Mouse (Mus musculus) small intestine, adult 2 months (tissue): Measurements from ENCODE around the gene Ece1. TPM values are rescaled to one million over a fixed set of nuclear protein-coding genes. Genes with fewer than 3 reads are reported as not detected.

Source experiments
- H3K27ac ChIP-seq: fragments of 200-500 bp; 2 replicates; pipeline ENCODE4 v1.5.1; 2012; ENCODE audit warnings: low read depth, low read length, control low read depth, inconsistent platforms; ENCODE audit not compliant: insufficient read depth
- H3K27me3 ChIP-seq: fragments of 200-500 bp; 2 replicates; pipeline ENCODE4 v1.6.1; 2012; ENCODE audit warnings: mild to moderate bottlenecking, moderate library complexity, low read length, inconsistent platforms; ENCODE audit not compliant: control insufficient read depth, insufficient read depth
- H3K36me3 ChIP-seq: fragments of 200-500 bp; 2 replicates; pipeline ENCODE4 v1.6.1; 2012; ENCODE audit warnings: mild to moderate bottlenecking, low read length, control low read depth, inconsistent platforms; ENCODE audit not compliant: control insufficient read depth, insufficient read depth
- H3K4me1 ChIP-seq: fragments of 200-500 bp; 2 replicates; pipeline ENCODE4 v1.6.1; 2012; ENCODE audit warnings: low read length, inconsistent platforms, mixed read lengths; ENCODE audit not compliant: control insufficient read depth, insufficient read depth, insufficient read length
- H3K4me3 ChIP-seq: fragments of 200-500 bp; 2 replicates; pipeline ENCODE4 v1.5.1; 2012; ENCODE audit warnings: low read depth, mild to moderate bottlenecking, control low read depth, inconsistent platforms, low read length, moderate library complexity
- CTCF ChIP-seq: fragments of 200-500 bp; IDR thresholded peaks from 2 replicates; pipeline ENCODE4 v1.5.1; 2012; ENCODE audit warnings: low read depth, mild to moderate bottlenecking, control low read depth, inconsistent platforms, low read length, moderate library complexity, mixed read lengths; ENCODE audit not compliant: insufficient replicate concordance, insufficient read length; ENCODE audit errors: extremely low read depth
- POLR2A ChIP-seq: fragments of 200-500 bp; IDR thresholded peaks from 2 replicates; pipeline ENCODE4 v1.6.1; 2012; ENCODE audit warnings: low read depth, mild to moderate bottlenecking, control low read depth, inconsistent platforms, low read length, moderate library complexity
- WGBS: fragments of 180-500 bp; shearing (Covaris S2); methylation state at CpG from one replicate; pipeline ENCODE4 v1.1.7; 2018; 5-methylcytosine and 5-hydroxymethylcytosine counted together
- polyA plus RNA-seq: library from polyadenylated mRNA; depleted of rRNA; stranded (reverse); fragments of >200 nt; gene quantifications from 2 replicates; pipeline ENCODE4 v1.2.3, GENCODE M21; 2012

Gene Ece1
- polyA plus RNA-seq, 1 experiment: 37.7 TPM

DNA sequence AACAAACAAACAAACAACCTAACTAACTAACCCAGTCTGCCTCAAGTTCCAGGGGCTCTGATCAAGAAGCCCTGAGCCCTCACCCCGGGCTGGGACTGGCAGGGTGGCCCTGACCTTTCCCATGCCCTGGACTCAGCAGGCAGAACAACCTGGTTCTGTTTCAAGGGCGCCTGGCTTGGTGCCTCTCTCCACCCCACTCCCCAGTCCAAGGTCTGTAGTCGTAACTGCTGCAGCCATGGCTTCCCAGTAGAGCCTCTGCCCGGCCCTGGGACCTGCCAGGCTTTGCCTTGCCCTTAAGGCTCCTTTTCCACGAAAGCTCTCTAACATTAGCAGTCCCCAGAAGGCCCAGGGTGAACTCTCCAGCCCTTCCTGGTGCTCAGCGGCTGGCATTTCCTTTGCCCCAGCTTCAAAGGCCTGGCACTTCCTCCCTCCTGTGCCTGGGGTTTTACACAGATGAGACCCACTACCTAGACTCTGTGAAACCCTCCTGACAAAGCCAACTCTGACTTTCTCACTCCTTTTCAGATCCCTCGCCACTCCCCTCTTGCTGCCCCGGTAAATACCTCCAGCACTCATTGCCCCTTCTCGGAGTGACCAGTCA, 6.2 kb upstream of the Ece1 start:
- H3K27ac ChIP-seq: peak overlapping the region; percentile 54
- TF ChIP-seq POLR2A: no peak
- TF ChIP-seq CTCF: no peak
- peaks cover 51% of the 10 kb centered on the region for H3K4me1 ChIP-seq
- WGBS: 40% methylated on average over 9 of the region's 9 CpGs
- no peaks in the 10 kb centered on the region for H3K36me3 ChIP-seq
- H3K27me3 ChIP-seq: no peaks in the 10 kb centered on the region
- H3K4me3 ChIP-seq: no peak overlapping the region

DNA sequence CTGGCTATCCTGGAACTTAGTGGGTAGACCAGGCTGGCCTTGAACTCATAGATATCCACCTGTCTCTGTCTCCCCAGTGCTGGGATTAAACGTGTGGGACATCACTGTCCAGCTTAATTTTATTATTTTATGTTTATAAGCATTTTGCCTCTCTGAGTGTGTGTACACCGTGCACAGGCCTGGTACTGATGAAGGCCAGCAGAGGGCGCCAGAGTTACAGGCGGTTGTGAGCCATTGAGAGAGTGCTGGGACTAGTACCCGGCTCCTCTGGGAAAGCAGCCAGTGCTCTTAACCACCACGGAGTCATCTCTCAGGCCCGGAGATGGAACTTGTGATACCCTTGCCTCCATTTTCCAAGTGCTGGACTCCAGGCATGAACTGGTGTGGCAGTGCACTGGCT, 4.9 kb upstream of the Ece1 start:
- no peak overlapping the region for H3K4me3 ChIP-seq
- H3K27ac ChIP-seq: no peak overlapping the region
- 49% methylated on average over 7 of the region's 7 CpGs for WGBS
- no peaks in the 10 kb centered on the region for H3K27me3 ChIP-seq
- no peaks in the 10 kb centered on the region for H3K36me3 ChIP-seq
- peaks cover 54% of the 10 kb centered on the region for H3K4me1 ChIP-seq
- no peak for TF ChIP-seq POLR2A
- peak; percentile 82 for TF ChIP-seq CTCF

- peak overlapping the region; percentile 67 for H3K27ac ChIP-seq
- H3K27me3 ChIP-seq: no peaks in the 10 kb centered on the region
- TF ChIP-seq CTCF: no peak
- H3K4me3 ChIP-seq: no peak overlapping the region
- 32% methylated on average over 2 of the region's 2 CpGs for WGBS
- peaks cover 57% of the 10 kb centered on the region for H3K4me1 ChIP-seq
- H3K36me3 ChIP-seq: no peaks in the 10 kb centered on the region
These were observed 3.7 kb upstream of the Ece1 start for GRCm38 (mm10) chr4:137858371-137858770.

DNA sequence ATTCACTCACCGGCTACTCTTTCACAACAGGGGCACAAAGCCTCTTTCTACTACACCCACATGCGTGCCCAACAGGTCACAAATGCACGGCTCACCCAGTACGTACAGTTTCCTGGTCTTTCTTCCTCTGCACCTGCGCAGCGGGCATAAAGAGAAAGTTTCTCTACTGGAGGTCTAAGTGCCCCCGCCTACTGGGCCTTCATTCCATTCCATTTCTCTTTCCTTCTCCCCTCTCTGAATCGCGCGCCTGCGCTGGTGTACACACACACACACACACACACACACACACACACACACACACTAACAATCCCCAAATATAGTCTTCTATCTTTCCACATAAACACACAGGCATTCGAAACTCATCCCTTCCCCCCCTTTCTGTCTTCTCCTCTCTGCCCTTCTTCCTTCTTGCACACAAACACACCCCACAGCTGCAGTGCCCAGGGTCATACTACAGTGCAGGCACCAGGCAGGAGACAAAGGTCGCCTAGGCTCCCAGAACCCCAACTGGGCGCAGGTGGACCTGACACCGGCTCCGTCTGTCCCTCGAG, 501 bp upstream of the Ece1 start:
- Histone ChIP-seq H3K4me1 (peaks cover 44% of the 10 kb centered on the region), H3K4me3 (peak overlapping the region; percentile 77), H3K27me3 (no peaks in the 10 kb centered on the region), H3K36me3 (no peaks in the 10 kb centered on the region), H3K27ac (peak overlapping the region; percentile 97)
- TF ChIP-seq POLR2A (no peak; the same call in 1 of the 2 replicates), CTCF (no peak)
- 2% methylated on average over 17 of the region's 17 CpGs for WGBS

- 6% methylated on average over 21 of the region's 21 CpGs for WGBS
- Histone ChIP-seq H3K27me3 (no peaks in the 10 kb centered on the region), H3K4me3 (peak overlapping the region; percentile 77), H3K4me1 (peaks cover 48% of the 10 kb centered on the region), H3K36me3 (no peaks in the 10 kb centered on the region), H3K27ac (peak overlapping the region; percentile 65)
- TF ChIP-seq CTCF: no peak
- no peak; the same call in 1 of the 2 replicates for TF ChIP-seq POLR2A
These were observed 641 bp downstream of the Ece1 start for GRCm38 (mm10) chr4:137862516-137863240.

DNA sequence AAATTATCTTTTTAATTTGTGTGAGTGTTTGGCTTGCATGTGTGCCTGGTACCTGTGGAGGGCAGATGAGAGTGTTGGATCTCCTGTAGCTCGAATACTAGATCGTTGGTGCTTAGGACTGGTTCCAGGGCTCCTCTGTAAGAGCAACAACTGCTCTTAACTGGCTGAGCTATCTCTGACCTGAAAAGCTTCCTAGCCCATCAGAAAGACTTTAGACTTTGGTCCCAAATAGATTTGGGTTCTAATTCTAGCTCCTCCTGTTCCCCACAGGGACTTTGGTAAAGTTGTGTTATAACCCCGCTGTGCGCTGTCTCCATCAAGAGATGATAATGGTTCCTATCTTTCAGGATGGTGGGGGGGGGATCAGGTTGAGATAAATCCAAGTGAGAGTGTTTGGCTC, 2.0 kb downstream of the Ece1 start:
- Histone ChIP-seq H3K27me3 (no peaks in the 10 kb centered on the region), H3K4me1 (peaks cover 44% of the 10 kb centered on the region), H3K36me3 (no peaks in the 10 kb centered on the region), H3K27ac (peak overlapping the region; percentile 28; the same call in 1 of the 2 replicates), H3K4me3 (no peak overlapping the region)
- no peak for TF ChIP-seq CTCF
- no peak for TF ChIP-seq POLR2A
- WGBS: 35% methylated on average over 4 of the region's 4 CpGs

- 76% methylated on average over 9 of the region's 9 CpGs for WGBS
- no peak for TF ChIP-seq POLR2A
- no peak for TF ChIP-seq CTCF
- Histone ChIP-seq H3K27me3 (no peaks in the 10 kb centered on the region), H3K36me3 (no peaks in the 10 kb centered on the region), H3K4me3 (peak overlapping the region; percentile 23), H3K27ac (peak overlapping the region; percentile 20; the same call in 1 of the 2 replicates), H3K4me1 (peaks cover 43% of the 10 kb centered on the region)
These were observed 2.7 kb downstream of the Ece1 start for GRCm38 (mm10) chr4:137864769-137865168.
